Mouse (Mus musculus) skeletal muscle tissue, adult 2 months (tissue): ENCODE measurements around the gene Kazn.

Source experiments
- DNase-seq: peaks from one replicate; pipeline ENCODE4 v3.0.0-alpha.2; 2012; ENCODE audit warnings: low read depth, low spot score

Kazn gene

DNA sequence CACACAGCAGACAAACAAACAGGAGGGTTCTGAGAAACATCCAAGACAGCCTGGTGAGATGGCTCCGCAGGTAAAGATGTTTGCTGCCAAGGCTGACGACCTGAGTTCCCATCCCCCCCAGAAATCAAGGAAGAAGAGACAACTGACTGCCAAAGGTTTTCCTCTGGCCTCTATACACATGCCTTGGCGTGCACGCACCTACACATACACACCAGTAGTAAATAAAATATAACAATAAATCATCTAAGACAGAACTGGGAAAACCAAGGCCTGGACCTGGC is 158.8 kb downstream of the Kazn start:
- no peak for DNase-seq

DNA sequence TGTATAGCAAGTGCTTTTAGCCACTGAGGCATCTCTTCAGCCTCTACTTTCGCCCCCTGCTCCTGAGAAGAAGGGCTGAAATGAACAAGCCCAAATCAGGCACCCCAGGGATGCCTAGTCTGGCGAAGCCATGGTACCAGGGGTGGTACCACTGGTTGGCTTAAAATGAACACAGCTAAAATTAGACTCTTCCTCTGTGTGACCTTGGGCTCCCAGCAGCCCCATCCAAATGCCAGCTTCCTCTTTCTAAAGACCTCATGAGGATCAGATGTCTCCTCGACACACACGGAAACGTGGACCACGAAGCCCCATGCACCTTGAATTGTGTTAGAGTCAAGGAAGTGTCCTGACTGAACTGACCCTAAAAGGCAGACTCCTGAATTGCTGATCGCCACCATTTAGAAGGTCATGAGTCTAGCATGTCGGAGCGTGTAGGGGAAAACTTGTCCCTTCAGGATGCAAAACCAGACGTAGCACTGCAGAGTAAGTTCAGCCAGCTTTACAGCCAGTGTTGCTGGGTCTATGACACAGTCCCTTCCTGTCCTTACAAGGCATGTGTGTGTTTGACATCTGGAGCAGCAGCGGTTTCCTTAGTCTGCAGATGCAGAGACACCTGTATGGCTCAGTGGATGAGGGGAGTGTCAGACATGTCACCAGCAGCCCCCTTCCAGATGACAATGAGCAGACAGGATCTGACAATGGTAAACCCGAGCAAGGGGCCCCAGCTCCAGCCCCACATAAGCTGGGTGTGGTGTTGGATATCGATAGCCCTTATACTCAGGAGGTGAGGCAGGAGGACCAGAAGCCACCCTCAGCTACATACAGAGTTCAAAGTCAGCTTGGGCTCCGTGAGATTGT is 159.3 kb downstream of the Kazn start:
- no peak for DNase-seq

DNA sequence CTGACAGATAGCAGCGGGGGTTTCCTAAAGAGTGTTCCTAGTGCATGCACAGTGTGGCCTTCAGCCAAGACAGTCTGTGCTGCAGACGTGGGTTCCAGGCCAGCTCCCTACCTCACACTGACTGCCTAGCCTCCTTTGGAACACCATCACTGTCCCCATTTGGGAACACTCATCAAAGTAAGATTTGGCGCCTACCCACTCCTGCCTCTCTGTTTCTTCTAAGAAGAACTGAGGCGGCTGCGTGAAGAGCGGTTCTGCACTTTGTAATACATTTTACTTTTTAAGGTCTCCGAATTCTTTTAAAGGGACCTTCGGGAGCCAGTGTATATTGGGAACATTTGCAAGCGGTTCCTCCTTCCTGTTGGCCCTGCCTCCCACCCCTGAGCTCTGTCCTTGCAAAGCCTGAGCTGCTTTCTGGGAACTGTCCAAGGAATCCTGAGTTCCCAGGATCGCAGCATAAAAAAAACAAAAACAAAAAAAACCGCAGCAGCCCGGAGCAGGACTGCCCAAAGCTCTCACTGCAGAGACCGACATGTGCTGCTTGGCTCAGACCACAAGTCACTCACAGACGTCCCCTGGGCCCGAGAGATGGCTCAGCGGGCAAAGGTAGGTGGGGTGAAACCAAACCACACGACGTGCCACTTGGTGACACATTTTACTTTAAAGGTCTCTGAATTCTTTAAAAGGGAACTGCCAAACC is 161.5 kb downstream of the Kazn start:
- peak; percentile 61 for DNase-seq

DNA sequence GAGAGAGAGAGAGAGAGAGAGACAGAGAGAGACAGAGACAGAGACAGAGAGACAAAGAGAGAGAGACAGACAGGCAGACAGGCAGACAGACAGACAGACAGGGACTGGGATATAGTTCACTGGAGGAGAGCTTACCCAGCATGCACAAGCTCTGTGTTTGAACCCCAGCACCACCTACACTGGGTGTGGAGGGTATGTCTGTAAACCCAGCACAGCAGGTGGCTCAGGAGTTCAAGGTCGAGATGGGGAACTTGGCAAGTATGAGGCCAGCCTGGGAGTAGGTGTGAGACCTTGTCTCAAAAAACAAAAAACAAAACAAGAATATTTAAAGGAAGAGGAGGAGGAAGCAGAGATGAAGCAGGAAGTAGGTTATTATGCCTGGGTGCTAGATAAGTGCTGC is 162.3 kb downstream of the Kazn start:
- DNase-seq = no peak

DNA sequence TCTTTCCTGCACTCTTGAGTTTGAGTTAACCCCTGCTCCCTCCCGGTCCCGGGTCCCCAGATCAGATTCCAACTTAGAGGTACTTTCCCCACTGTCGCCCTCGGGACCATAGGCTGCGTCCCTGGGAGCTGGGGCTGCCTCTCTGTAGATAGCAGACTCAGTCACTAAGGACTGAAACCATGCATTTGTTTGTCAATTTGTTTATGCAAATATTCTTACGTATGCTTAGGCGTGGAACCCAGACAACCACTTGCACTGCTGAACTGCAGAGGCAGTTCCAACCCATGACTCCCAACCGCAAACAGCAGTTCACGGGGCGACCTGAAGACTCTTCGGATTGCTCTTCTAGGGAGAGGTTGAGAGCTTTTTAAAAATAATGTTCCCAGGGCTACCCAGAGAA is 163.3 kb downstream of the Kazn start:
- no peak for DNase-seq

DNA sequence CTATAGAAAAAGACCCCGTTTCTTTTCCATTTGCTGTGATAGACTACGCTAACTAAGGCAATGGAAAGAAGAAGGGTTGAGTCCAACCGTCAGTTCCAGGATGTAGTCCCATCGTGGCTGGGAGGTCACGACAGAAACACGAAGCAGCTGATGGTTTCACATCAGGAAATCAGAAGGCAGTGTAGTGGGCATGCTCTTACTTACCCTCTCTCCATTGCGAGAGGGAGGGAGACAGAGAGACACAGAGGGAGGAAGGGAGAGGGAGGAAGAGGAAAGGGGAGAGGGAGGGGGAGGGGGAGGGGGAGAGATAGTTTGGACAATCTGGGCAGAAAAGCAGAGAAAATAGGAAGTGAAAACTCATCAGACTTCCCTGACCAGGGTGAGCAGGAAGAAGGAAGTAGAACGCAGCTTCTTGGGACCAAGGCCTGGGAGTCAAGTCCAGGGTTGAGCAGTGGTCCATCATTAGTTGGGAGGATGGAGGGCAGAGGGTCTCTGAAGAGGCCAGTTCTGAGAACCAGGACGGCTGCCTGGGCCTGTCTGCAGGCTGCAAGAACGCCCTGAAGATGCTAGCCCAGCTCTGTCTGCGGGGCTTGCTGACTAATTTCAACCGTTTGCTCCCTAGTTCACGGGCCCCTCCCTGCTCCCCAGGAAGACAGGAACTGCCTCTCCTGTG is 165.0 kb downstream of the Kazn start:
- no peak for DNase-seq

DNA sequence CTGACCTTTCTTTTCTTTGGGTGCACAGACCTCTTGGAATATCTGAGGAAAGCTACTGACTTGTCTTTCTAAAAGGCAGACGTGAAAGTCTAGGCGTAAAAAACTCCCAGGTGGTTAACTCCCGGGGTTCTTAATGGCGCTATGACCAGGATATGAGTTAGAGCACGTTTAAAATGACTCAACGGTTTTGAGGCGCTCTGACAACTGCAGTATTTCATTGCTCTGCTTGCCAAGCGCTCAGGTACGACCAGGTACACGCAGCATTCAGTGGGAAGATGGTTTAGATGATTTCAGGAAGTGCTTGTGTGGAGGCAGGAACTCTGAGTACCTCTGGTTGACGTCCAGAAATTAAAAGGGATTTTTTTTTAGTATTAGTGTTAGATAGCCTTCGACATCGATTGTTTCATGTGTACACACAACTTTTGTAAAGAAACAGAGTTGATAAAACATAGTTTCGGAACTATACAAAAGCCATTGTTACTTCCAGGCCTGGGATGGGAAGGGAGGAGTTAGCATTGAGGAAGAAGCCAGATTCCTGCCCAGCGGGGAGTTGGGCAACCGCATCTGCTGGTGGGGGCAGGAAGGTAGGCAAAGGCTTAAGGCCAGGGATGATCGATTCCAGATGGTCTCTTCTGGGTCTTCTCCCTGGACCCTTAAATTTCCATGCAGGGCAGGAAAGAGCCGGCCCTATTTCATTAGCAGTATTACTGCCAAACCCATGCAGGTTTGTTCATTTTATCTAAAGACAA is 167.8 kb downstream of the Kazn start:
- DNase-seq = no peak

DNA sequence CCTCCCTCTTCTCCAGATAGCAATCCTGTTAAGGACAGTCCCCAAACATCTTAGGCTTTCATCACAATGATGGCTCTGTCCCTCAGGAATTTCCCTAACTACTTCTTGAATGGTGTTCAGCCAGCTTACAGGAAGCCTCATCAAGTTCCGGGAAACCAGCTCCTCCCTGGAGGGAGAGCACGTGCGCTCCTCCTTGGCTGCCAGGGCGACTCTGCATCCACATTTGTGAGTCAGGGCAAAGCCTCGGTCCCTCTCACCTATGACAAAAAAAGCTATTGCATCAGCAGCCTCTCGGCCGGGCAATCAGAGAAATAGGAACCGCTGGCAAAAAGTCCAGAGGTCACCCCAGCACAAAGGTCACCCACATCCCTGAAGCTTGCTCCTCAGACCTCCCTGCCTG is 168.4 kb downstream of the Kazn start:
- DNase-seq = no peak

GRCm38 (mm10) chr4:142068899-142069812 is 170.0 kb downstream of the Kazn start:
- no peak for DNase-seq

- no peak for DNase-seq
These were observed 172.6 kb downstream of the Kazn start for GRCm38 (mm10) chr4:142066576-142066975.

GRCm38 (mm10) chr4:142065835-142066234 is 173.4 kb downstream of the Kazn start:
- peak; percentile 25 for DNase-seq

DNA sequence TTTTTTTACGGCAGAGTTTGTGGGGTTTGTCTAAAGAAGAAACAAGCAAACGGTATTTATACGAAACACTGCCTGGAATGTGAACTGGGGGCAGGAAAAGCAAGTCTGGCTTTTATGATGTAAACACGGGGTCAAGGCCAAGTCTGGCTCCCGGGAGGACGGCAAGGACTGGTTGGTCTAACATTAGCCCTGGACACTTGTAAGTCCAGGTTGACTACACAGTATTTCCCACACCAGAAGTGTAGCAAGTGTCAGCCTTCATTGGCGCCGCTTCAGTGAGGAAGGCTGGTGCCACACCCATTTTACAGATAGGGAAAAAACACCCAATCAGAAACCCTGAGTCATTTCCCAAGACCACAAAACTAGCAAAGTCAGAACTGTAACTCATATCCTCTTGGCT is 173.9 kb downstream of the Kazn start:
- peak; percentile 25 for DNase-seq

DNA sequence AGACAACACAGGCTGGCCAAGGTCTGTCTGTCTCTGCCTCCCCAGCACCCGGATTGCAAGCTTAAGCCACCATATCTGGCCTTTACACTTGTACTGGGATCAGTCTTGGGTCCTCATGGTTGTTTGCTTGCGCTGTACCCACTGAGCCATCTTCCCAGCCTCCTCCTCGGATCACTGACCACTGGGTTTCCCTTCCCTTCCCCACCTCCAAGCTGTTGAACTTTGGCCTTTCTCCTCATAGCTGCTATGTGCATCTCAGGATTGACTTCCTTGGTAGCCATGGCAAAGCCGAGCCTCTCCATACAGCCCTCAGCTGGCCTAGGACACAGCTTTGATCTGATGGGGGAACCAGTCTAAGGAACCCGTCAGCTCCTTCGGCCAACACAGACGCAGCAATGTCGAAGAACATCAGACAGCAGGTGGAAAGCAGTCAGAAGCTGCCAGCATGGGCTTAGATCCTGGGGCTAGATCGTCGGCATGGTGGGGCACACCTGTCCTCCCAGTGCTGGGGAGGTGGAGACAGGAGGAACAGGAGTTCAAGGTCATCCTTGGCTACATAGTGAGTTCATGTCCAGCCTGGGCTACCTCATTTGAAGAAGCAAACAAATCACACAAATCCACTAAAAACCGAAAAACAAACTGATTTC is 174.5 kb downstream of the Kazn start:
- DNase-seq = no peak

- no peak for DNase-seq
These were observed 176.1 kb downstream of the Kazn start for GRCm38 (mm10) chr4:142063057-142063534.

DNA sequence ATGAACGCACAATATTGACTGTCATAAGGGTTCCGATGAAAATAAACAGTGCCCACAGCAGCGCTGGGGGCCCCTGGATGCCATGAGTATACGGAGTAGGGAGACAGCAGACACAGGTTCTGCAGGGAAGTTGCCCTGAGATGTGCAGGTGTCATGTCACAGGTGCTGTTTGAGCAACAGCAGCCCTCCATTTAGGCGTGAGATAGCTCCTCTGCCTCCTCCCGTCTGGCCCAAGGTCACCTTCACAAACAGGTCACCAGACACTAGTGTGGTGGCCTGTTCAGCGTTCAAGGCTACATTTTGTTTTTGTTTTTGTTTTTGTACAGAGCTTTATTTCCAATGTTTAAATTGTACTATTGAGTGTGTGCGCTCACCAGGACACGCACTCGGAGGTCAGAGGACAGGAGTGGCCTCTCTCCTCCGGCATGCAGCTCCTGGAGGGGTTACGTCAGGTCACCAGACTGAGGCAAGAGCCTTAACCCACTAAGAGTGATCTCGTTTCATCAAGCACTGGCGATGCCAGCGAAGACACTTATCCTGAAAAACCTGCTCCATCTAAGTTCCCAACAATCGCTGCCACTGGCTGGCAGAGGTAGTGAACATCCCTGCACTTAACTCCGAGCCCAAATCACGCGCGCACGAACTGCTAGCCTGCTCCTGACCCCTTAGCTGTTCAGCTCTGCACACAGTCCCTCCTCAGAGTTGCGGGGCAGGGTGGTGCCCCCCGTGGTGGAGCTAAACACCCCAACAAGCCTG is 177.5 kb downstream of the Kazn start:
- DNase-seq = no peak

DNA sequence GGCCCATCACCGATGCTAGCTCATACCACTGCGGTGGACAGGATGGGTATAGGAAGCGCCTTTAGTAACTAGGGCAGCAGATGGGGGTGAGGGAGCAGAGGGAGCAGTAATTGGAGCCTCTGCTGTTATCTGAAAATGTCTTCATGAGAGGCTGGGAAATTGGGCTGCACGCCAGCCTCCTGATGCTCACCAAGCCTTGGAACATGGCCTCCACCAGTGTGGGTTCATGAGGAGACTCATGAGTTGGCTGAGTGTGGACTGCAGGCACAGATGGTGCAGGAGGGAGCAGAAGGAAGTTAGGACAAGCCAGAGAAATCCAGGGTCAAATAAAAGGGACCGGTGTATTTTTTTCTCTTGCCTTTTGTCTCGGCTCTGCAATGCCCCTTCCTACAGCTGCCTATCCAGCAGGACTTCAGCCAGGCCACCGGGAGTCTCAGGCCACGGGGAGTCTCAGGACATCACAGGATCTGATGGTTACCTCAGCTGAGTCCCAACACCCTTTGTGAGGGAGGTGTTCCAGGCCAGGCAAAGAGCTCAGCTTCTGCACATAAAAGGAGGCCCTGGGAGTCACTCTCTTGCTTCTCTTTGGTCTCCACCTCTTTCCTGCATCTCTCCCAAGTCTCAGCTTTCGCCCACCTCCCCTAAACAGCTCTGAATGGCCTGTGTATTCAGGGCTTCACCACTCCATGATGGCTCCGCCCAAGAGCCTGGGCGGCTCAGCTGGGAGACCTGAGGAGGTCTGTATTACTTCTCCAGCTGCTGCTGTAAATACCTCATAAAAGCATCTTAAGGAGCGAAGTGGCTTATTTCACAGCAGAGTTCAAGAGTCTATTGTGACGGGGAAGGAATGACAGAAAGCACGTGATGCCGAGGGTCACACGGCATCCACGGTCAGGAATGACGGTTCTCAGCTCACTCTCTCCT is 178.5 kb downstream of the Kazn start:
- no peak for DNase-seq

GRCm38 (mm10) chr4:142059841-142060193 is 179.4 kb downstream of the Kazn start:
- DNase-seq = no peak

- no peak for DNase-seq
These were observed 179.9 kb downstream of the Kazn start for GRCm38 (mm10) chr4:142059113-142059840.
